Mouse (Mus musculus): ENCODE data around the gene Vipr1. TPM values are rescaled to one million over a fixed set of nuclear protein-coding genes. Genes with fewer than 3 reads are reported as not detected.
A peak's percentile ranks its signal among the peaks of the same experiment; 100 is the strongest.

Gene Vipr1
- total and polyA plus RNA-seq, 3 experiments, result 0.08 to 0.11 TPM; not detected in 1

DNA sequence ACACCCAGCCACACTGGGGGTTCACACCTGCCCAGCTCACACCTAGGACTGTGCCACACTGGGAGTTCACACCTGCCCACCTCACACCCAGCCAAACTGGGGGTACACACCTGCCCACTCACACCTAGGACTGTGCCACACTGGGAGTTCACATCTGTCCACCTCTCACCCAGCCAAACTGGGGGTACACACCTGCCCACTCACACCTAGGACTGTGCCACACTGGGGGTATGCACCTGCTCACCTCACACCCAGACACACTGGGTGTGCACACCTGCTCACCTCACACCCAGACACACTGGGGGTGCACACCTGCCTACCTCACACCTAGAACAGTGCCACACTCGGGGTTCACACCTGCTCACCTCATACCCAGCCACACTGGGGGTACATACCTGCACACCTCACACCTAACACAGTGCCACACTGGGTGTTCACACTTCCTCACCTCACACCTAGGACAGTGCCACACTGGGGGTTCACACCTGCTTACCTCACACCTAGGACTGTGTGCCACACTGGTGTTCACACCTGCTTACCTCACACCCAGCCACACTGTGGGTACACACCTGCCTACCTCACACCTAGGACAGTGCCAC is 35.9 kb upstream of the Vipr1 start:
- Histone ChIP-seq H3K27me3 (replicated peaks) (no peaks in the 10 kb centered on the region), H3K79me2 (replicated peaks; ENCODE audit: control insufficient read depth, extremely low read depth, insufficient read depth, poor library complexity, severe bottlenecking) (no peaks in the 10 kb centered on the region), H3K4me2 (ENCODE audit: insufficient read depth, low read depth, poor library complexity, severe bottlenecking) (no peak overlapping the region), H3K27ac (ENCODE audit: insufficient read depth, low read depth) (no peak overlapping the region), H3K36me3 (replicated peaks in 1 of 2; ENCODE audit: control insufficient read depth in 1 of 2, insufficient read depth in 1 of 2, low read length in 1 of 2) (no peaks in the 10 kb centered on the region), H3K9ac (ENCODE audit: insufficient read depth, low read depth) (no peak overlapping the region), H3K4me1 (ENCODE audit: control insufficient read depth in 1 of 2, insufficient read depth in 2 of 2) (peaks cover 3 to 11% of the 10 kb centered on the region in 2 experiments), H3K4me3 (replicated peaks in 1 of 3; ENCODE audit: low read depth in 2 of 3, low read length in 2 of 3, poor library complexity in 1 of 3) (no peak overlapping the region), H3K9me3 (replicated peaks; ENCODE audit: low read length) (peaks cover 13% of the 10 kb centered on the region)
- dilution Hi-C loops (cut with MboI; ENCODE audit: extremely low pct_ligation_motif_present, extremely low pct_unique_long_range_greater_than_20kb, low sequenced_read_pairs), result no loop called here
- DNase-seq (ENCODE audit: extremely low read depth), result no peak
- no peak for TF ChIP-seq PAX5 (IDR thresholded peaks at IDR 0.05; ENCODE audit: low read length)
- no peak for TF ChIP-seq CHD2 (IDR thresholded peaks at IDR 0.05; ENCODE audit: low read length)
- no peak for TF ChIP-seq ZNF384 (IDR thresholded peaks at IDR 0.05; ENCODE audit: low read depth, low read length)
- TF ChIP-seq POLR2AphosphoS2 (IDR thresholded peaks at IDR 0.05; ENCODE audit: low read depth, low read length), result no peak
- no peak for TF ChIP-seq TBP (conservative IDR thresholded peaks at IDR 0.05; ENCODE audit: low read depth, low read length)
- TF ChIP-seq USF1 (IDR thresholded peaks at IDR 0.05; ENCODE audit: low read depth, low read length), result no peak
- no peak for TF ChIP-seq UBTF (IDR thresholded peaks at IDR 0.05; ENCODE audit: low read depth, low read length)
- no peak for TF ChIP-seq ELF1 (IDR thresholded peaks at IDR 0.05; ENCODE audit: low read depth, low read length)
- no peak for TF ChIP-seq ZKSCAN1 (IDR thresholded peaks at IDR 0.05; ENCODE audit: borderline replicate concordance, low read depth, low read length)
- TF ChIP-seq CTCF (conservative IDR thresholded peaks at IDR 0.05 in 1 of 2, IDR thresholded peaks at IDR 0.05 in 1 of 2; ENCODE audit: low read depth in 2 of 2, low read length in 2 of 2), result no peak
- no peak for TF ChIP-seq GABPA (IDR thresholded peaks at IDR 0.05; ENCODE audit: insufficient replicate concordance, low read depth, low read length)
- in situ Hi-C loops (cut with MboI; ENCODE audit: low pct_ligation_motif_present, low pct_unique_long_range_greater_than_20kb, low sequenced_read_pairs), result no loop called here

DNA sequence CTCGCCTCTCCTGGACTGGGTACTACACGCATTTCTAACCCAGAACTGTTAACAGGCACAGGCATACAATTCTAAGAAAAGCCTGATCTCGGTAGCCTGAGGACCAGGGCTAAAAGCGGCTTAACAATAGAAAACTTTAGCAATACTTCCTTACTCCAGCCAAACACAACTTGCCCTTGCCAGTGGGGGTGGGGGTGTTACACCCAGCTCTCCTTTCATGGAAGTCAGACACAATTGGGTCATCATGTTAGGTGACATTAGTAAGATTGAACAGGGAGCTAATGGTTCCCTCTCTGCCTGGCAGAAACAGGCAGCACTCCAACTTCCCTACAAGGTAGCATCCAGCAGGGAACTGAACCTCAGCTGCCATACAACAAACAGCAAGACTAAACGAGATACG is 33.1 kb upstream of the Vipr1 start:
- no peaks in the 10 kb centered on the region for H3K36me3 ChIP-seq (replicated peaks in 1 of 2; ENCODE audit: control insufficient read depth in 1 of 2, insufficient read depth in 1 of 2, low read length in 1 of 2)
- TF ChIP-seq UBTF (IDR thresholded peaks at IDR 0.05; ENCODE audit: low read depth, low read length) (no peak), EP300 (IDR thresholded peaks at IDR 0.05; ENCODE audit: low read length) (0 out of 2 replicates have a peak, but pooled peaks have one; percentile 39)
- H3K79me2 ChIP-seq (replicated peaks; ENCODE audit: control insufficient read depth, extremely low read depth, insufficient read depth, poor library complexity, severe bottlenecking), result no peaks in the 10 kb centered on the region
- no peak overlapping the region for H3K4me2 ChIP-seq (ENCODE audit: insufficient read depth, low read depth, poor library complexity, severe bottlenecking)
- peaks cover 3 to 11% of the 10 kb centered on the region in 2 experiments for H3K4me1 ChIP-seq (ENCODE audit: control insufficient read depth in 1 of 2, insufficient read depth in 2 of 2)
- H3K9me3 ChIP-seq (replicated peaks; ENCODE audit: low read length), result peaks cover 16% of the 10 kb centered on the region
- dilution Hi-C loops (cut with MboI; ENCODE audit: extremely low pct_ligation_motif_present, extremely low pct_unique_long_range_greater_than_20kb, low sequenced_read_pairs) (no loop called here), in situ Hi-C loops (cut with MboI; ENCODE audit: low pct_ligation_motif_present, low pct_unique_long_range_greater_than_20kb, low sequenced_read_pairs) (no loop called here)
- H3K4me3 ChIP-seq (replicated peaks in 1 of 3; ENCODE audit: low read depth in 2 of 3, low read length in 2 of 3, poor library complexity in 1 of 3), result no peak overlapping the region
- no peaks in the 10 kb centered on the region for H3K27me3 ChIP-seq (replicated peaks)
- no peak overlapping the region for H3K9ac ChIP-seq (ENCODE audit: insufficient read depth, low read depth)
- H3K27ac ChIP-seq (ENCODE audit: insufficient read depth, low read depth), result no peak overlapping the region
- no peak for DNase-seq (ENCODE audit: extremely low read depth)

DNA sequence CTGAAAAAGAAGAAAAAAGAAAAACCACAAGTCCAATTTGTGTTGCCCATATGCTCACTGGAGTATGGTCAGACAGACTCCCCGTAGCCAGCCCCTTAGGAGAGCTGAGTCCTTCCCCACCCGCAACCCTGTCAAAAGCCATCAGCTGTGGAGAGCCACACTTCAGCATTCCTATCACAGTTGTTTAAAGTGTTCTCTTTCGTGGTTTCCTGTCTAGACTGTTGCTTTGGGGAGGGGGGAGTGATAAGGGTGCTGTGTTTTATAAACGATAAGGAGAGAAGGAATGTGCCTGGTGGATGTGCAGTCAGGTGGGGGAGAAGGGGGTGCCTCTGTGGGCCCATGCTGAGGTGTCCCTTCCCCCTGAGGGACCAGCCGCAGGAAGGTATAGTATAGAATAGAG is 29.3 kb upstream of the Vipr1 start:
- peaks cover 9 to 28% of the 10 kb centered on the region in 2 experiments for H3K4me1 ChIP-seq (ENCODE audit: control insufficient read depth in 1 of 2, insufficient read depth in 2 of 2)
- no peak for DNase-seq (ENCODE audit: extremely low read depth)
- no peak for TF ChIP-seq EP300 (IDR thresholded peaks at IDR 0.05; ENCODE audit: low read length)
- TF ChIP-seq USF1 (IDR thresholded peaks at IDR 0.05; ENCODE audit: low read depth, low read length), result no peak
- TF ChIP-seq UBTF (IDR thresholded peaks at IDR 0.05; ENCODE audit: low read depth, low read length), result no peak
- TF ChIP-seq KAT2A (IDR thresholded peaks at IDR 0.05; ENCODE audit: insufficient replicate concordance, low read length), result no peak
- no peak overlapping the region for H3K4me3 ChIP-seq (replicated peaks in 1 of 3; ENCODE audit: low read depth in 2 of 3, low read length in 2 of 3, poor library complexity in 1 of 3)
- peaks cover 3% of the 10 kb centered on the region for H3K27me3 ChIP-seq (replicated peaks)
- H3K27ac ChIP-seq (ENCODE audit: insufficient read depth, low read depth), result no peak overlapping the region
- H3K36me3 ChIP-seq (replicated peaks in 1 of 2; ENCODE audit: control insufficient read depth in 1 of 2, insufficient read depth in 1 of 2, low read length in 1 of 2), result no peaks in the 10 kb centered on the region
- no peak overlapping the region for H3K9ac ChIP-seq (ENCODE audit: insufficient read depth, low read depth)
- dilution Hi-C loops (cut with MboI; ENCODE audit: extremely low pct_ligation_motif_present, extremely low pct_unique_long_range_greater_than_20kb, low sequenced_read_pairs), result no loop called here
- H3K9me3 ChIP-seq (replicated peaks; ENCODE audit: low read length), result peaks cover 16% of the 10 kb centered on the region
- no peaks in the 10 kb centered on the region for H3K79me2 ChIP-seq (replicated peaks; ENCODE audit: control insufficient read depth, extremely low read depth, insufficient read depth, poor library complexity, severe bottlenecking)
- H3K4me2 ChIP-seq (ENCODE audit: insufficient read depth, low read depth, poor library complexity, severe bottlenecking), result no peak overlapping the region
- in situ Hi-C loops (cut with MboI; ENCODE audit: low pct_ligation_motif_present, low pct_unique_long_range_greater_than_20kb, low sequenced_read_pairs), result loop anchor here (10.0 kb wide), 1 partner anchor 368 kb away; no protein-coding TSS in a partner anchor
